Mouse (Mus musculus) gastrocnemius, adult 18-20 months (tissue): ENCODE measurements around the gene Acot7. TPM values are rescaled to one million over a fixed set of nuclear protein-coding genes. Genes with fewer than 3 reads are reported as not detected.

Source experiments
- total RNA-seq, 2 experiments: library from RNA; stranded (reverse); gene quantifications; 2 replicates each; pipeline ENCODE4 v1.2.3; 2021

Acot7 gene
- total RNA-seq, 2 experiments from 2014 or later = 16.2 to 18.8 TPM

Other genes with a start within 250 kb of the Acot7 start
- 10 to 100 TPM; 47.9 to 52.6 TPM for gene Dnajc11, start 244.4 kb upstream of the Acot7 start, total RNA-seq
- 10 to 100 TPM; 30.0 to 33.3 TPM for gene Thap3, start 189.1 kb upstream of the Acot7 start, total RNA-seq
- gene Phf13, start 181.9 kb upstream of the Acot7 start, total RNA-seq = 1 to 10 TPM; 4.6 to 4.7 TPM
- 100 to 1,000 TPM in 1 of 2 experiments, 10 to 100 TPM in 1; 98.5 to 113 TPM for gene Klhl21, start 169.3 kb upstream of the Acot7 start, total RNA-seq
- 1 to 10 TPM; 2.2 to 3.1 TPM for gene Zbtb48, start 150.5 kb upstream of the Acot7 start, total RNA-seq
- under 1 TPM; 0.52 to 0.91 TPM for gene Tas1r1, start 139.6 kb upstream of the Acot7 start, total RNA-seq
- 1 to 10 TPM; 8.7 to 9.5 TPM for gene Nol9, start 138.8 kb upstream of the Acot7 start, total RNA-seq
- 1 to 10 TPM; 5.0 to 6.5 TPM for gene Plekhg5, start 105.6 kb upstream of the Acot7 start, total RNA-seq
- gene Tnfrsf25, start 62.2 kb upstream of the Acot7 start, total RNA-seq = 1 to 10 TPM; 1.0 to 1.8 TPM
- under 1 TPM; 0.36 to 0.59 TPM for gene Espn, start 25.8 kb upstream of the Acot7 start, total RNA-seq
- not detected for gene Hes2, start 19.3 kb upstream of the Acot7 start, total RNA-seq
- gene Gpr153, start 96.1 kb downstream of the Acot7 start, total RNA-seq = 1 to 10 TPM; 3.4 to 4.5 TPM
- not detected for gene Hes3, start 113.5 kb downstream of the Acot7 start, total RNA-seq
- gene Icmt, start 119.1 kb downstream of the Acot7 start, total RNA-seq = 10 to 100 TPM; 19.8 to 19.9 TPM
- not detected for gene Rnf207, start 140.9 kb downstream of the Acot7 start, total RNA-seq
- gene Rpl22, start 147.6 kb downstream of the Acot7 start, total RNA-seq = 100 to 1,000 TPM; 249 to 251 TPM
- gene Chd5, start 160.5 kb downstream of the Acot7 start, total RNA-seq = under 1 TPM in 1 of 2 experiments, not detected in 1; 0.12 TPM